Comparison of ENCODE assay signal across 13 mouse cellular contexts in genomic region chr8:8621236-8621917, GRCm38 (mm10). TPM values are rescaled to one million over a fixed set of nuclear protein-coding genes. Genes with fewer than 3 reads are reported as not detected.
DNase-seq lines count a peak whose midpoint lies in the region; ATAC-seq lines count a peak whose summit lies in the region.
"Had no signal": no experiment of that assay in that cellular context is flagged by ENCODE, and none has a peak within 500 bp of the region (broad histone marks: within the 10 kb centered on the region; RNA-seq: fewer than 3 reads in every experiment).

No protein-coding gene starts in this region.

- no peak for ATAC-seq in forebrain, embryonic 11.5 days (replicated peaks; ENCODE audit: low FRiP score)
- no peak for ATAC-seq in forebrain, embryonic 12.5 days (ENCODE audit: low FRiP score)
- ATAC-seq in inflammation-experienced regulatory T-cells, adult 6 months, result no peak

- 89% methylated on average over 16 of the region's 16 CpGs for WGBS in forebrain, embryonic 11.5 days
- 85% methylated on average over 16 of the region's 16 CpGs for WGBS in forebrain, embryonic 12.5 days

- no peaks in the 10 kb centered on the region for H3K27me3 ChIP-seq in forebrain, embryonic 11.5 days (ENCODE audit: control insufficient read depth, insufficient read depth, low read length)
- 0 out of 2 replicates have a peak, but pooled peaks cover 4% of the 10 kb centered on the region for H3K27me3 ChIP-seq in forebrain, embryonic 12.5 days
- H3K27me3 ChIP-seq: embryonic facial prominence, embryonic 13.5 days; heart, embryonic 12.5 days; hindbrain, embryonic 15.5 days had no signal

- no peak overlapping the region for H3K4me2 ChIP-seq in forebrain, embryonic 11.5 days (ENCODE audit: low read depth, low read length, severe bottlenecking)
- H3K4me2 ChIP-seq in forebrain, embryonic 12.5 days, result no peak overlapping the region
- H3K4me2 ChIP-seq: embryonic facial prominence, embryonic 13.5 days; heart, embryonic 12.5 days; hindbrain, embryonic 15.5 days; midbrain, embryonic 13.5 days had no signal

- no peak overlapping the region for H3K27ac ChIP-seq in forebrain, embryonic 11.5 days (ENCODE audit: low read depth, low read length)
- H3K27ac ChIP-seq in forebrain, embryonic 12.5 days, result no peak overlapping the region
- H3K27ac ChIP-seq: embryonic facial prominence, embryonic 13.5 days; midbrain, embryonic 13.5 days had no signal

- no peaks in the 10 kb centered on the region for H3K9me3 ChIP-seq in forebrain, embryonic 11.5 days (ENCODE audit: control insufficient read depth, low read length)
- H3K9me3 ChIP-seq in forebrain, embryonic 12.5 days, result no peaks in the 10 kb centered on the region
- H3K9me3 ChIP-seq: embryonic facial prominence, embryonic 13.5 days; heart, embryonic 12.5 days; hindbrain, embryonic 15.5 days; midbrain, embryonic 13.5 days had no signal

- no peak overlapping the region for H3K4me3 ChIP-seq in forebrain, embryonic 11.5 days (ENCODE audit: low read depth, low read length)
- H3K4me3 ChIP-seq in forebrain, embryonic 12.5 days (replicated peaks), result no peak overlapping the region
- H3K4me3 ChIP-seq: embryonic facial prominence, embryonic 13.5 days; heart, embryonic 12.5 days; hindbrain, embryonic 15.5 days; midbrain, embryonic 13.5 days had no signal

- H3K9ac ChIP-seq in forebrain, embryonic 11.5 days (ENCODE audit: low read length), result no peak overlapping the region
- no peak overlapping the region for H3K9ac ChIP-seq in forebrain, embryonic 12.5 days
- H3K9ac ChIP-seq: embryonic facial prominence, embryonic 13.5 days; heart, embryonic 12.5 days; hindbrain, embryonic 15.5 days; midbrain, embryonic 13.5 days had no signal

- peaks cover 8% of the 10 kb centered on the region for H3K36me3 ChIP-seq in forebrain, embryonic 11.5 days (ENCODE audit: control insufficient read depth, insufficient read depth, low read length)
- peaks cover 57% of the 10 kb centered on the region for H3K36me3 ChIP-seq in forebrain, embryonic 12.5 days (replicated peaks)

- peaks cover 12% of the 10 kb centered on the region for H3K4me1 ChIP-seq in forebrain, embryonic 11.5 days (replicated peaks; ENCODE audit: control insufficient read depth, insufficient read depth, low read length)
- peaks cover 30% of the 10 kb centered on the region for H3K4me1 ChIP-seq in forebrain, embryonic 12.5 days

- DNase-seq in forebrain, embryonic 11.5 days (ENCODE audit: low spot score), result peak; percentile 28
- DNase-seq in right cerebral cortex, adult 18-20 months, result peak; percentile 52
- DNase-seq in right cerebral cortex, adult 2 months (ENCODE audit: low spot score in 2 of 2), result no peak
- DNase-seq in layer of hippocampus, adult 9-11 months, result peak; percentile 75
- no peak for DNase-seq in thymus, postnatal 4 days
- no peak for DNase-seq in thymus, postnatal 25 days
- DNase-seq: lung, postnatal 4 days had no signal

RNA-seq across cellular contexts. Expression of gene Efnb2, which starts 39.7 kb away (rescaled TPM):
- polyA plus RNA-seq in forebrain, embryonic 11.5 days (2014; fragmentation: Nextera tagmentation; extraction: Ambion mirVana), result 51.8 and 54.6 TPM in 2 replicates
- 57.5 and 68.2 TPM in 2 replicates for polyA plus RNA-seq in forebrain, embryonic 12.5 days (2016; fragmentation: Nextera tagmentation; extraction: Ambion mirVana)
- under 1 TPM in 2 of 3 experiments, not detected in 1; 0.18 to 0.27 TPM for polyA plus RNA-seq in inflammation-experienced regulatory T-cells, adult 6 months (2017; shearing (Covaris generic))

Comparison
In these comparisons a context has a peak if more than half of its experiments do, and no peak if none do; other contexts are left out.
1. DNase-seq: peak in forebrain, embryonic 11.5 days (single experiment), right cerebral cortex, adult 18-20 months (single experiment) and layer of hippocampus, adult 9-11 months (single experiment); none in right cerebral cortex, adult 2 months (0 of 2), thymus, postnatal 4 days (single experiment) and thymus, postnatal 25 days (single experiment).
2. RNA of gene Efnb2, which starts 39.7 kb away (polyA plus RNA-seq): 57.5 to 68.2 TPM in forebrain, embryonic 12.5 days and 51.8 to 54.6 TPM in forebrain, embryonic 11.5 days; 0.18 to 0.27 TPM in inflammation-experienced regulatory T-cells, adult 6 months; every median in the first group is over 10 times any median in the second.